Mouse (Mus musculus) neural tube, embryonic 15.5 days (tissue): ENCODE data around the gene Tfdp1. TPM values are rescaled to one million over a fixed set of nuclear protein-coding genes. Genes with fewer than 3 reads are reported as not detected.
A peak's percentile ranks its signal among the peaks of the same experiment; 100 is the strongest.

Experiments used
- ATAC-seq: fragments of 200-750 bp; cut with Nextera tagmentation; 2 replicates; pipeline ENCODE4 v1.8.0; 2017; ENCODE audit warnings: mild to moderate bottlenecking, moderate TSS enrichment, moderate library complexity; ENCODE audit not compliant: low FRiP score
- H3K27ac ChIP-seq: fragments of 300-500 bp; sonication (generic); replicated peaks from 2 replicates; pipeline ENCODE4 v1.5.1; 2015; ENCODE audit warnings: mild to moderate bottlenecking, inconsistent platforms
- H3K27me3 ChIP-seq: fragments of 300-500 bp; sonication (generic); replicated peaks from 2 replicates; pipeline ENCODE4 v1.6.1; 2015; ENCODE audit warnings: inconsistent platforms
- H3K36me3 ChIP-seq: fragments of 300-500 bp; sonication (generic); 2 replicates; pipeline ENCODE4 v1.6.1; 2015; ENCODE audit warnings: inconsistent platforms
- H3K4me1 ChIP-seq: fragments of 300-500 bp; sonication (generic); 2 replicates; pipeline ENCODE4 v1.6.1; 2015; ENCODE audit warnings: inconsistent platforms
- H3K4me2 ChIP-seq: fragments of 300-500 bp; sonication (generic); 2 replicates; pipeline ENCODE4 v1.6.1; 2015; ENCODE audit warnings: inconsistent platforms, mild to moderate bottlenecking, moderate library complexity
- H3K4me3 ChIP-seq: fragments of 300-500 bp; sonication (generic); replicated peaks from 2 replicates; pipeline ENCODE4 v1.5.1; 2015; ENCODE audit warnings: mild to moderate bottlenecking, inconsistent platforms
- H3K9ac ChIP-seq: fragments of 300-500 bp; sonication (generic); replicated peaks from 2 replicates; pipeline ENCODE4 v1.6.1; 2015; ENCODE audit warnings: mild to moderate bottlenecking, inconsistent platforms
- H3K9me3 ChIP-seq: fragments of 300-500 bp; sonication (generic); replicated peaks from 2 replicates; pipeline ENCODE4 v1.6.1; 2016; ENCODE audit warnings: inconsistent platforms
- WGBS: fragments of 180-500 bp; shearing (Covaris S2); methylation state at CpG from one replicate; pipeline ENCODE4 v1.1.7; 2015; ENCODE audit warnings: mixed read lengths; 5-methylcytosine and 5-hydroxymethylcytosine counted together
- polyA plus RNA-seq: library from polyadenylated mRNA; unstranded; fragments of >200 nt; fragmentation: Nextera tagmentation; extraction: Ambion mirVana; gene quantifications from 2 replicates; pipeline ENCODE4 v1.2.1, GENCODE M21; 2015

The Tfdp1 gene
- polyA plus RNA-seq, 1 experiment from 2014 or later: 88.2 TPM

DNA sequence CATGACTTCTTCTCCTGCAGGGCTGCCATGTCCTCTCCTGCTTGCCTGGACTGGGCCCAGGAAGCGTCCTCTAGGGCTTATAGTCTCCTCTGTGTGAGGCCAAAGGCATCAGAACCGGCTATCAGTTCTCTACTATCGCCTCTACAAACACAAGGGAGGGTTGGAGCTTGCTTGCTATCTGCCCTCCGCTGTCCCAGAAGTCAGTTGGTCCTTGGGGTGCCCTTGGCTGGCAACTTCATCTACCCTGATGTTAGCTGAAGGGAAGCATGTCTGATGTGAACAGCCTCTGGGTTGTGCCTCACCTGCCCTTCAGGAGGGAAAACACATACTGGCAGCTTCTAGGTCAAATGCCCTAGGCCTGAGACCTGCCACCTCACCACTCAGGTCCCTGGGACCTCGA is 58.2 kb downstream of the Tfdp1 start, which contains the start of gene Atp4b:
TSS of gene Atp4b (minus strand) at position 101 of the 400 bp plus-strand sequence.
- Histone ChIP-seq H3K4me1 (no peaks in the 10 kb centered on the region), H3K4me2 (no peak within 1 kb of the TSS), H3K27ac (no peak within 1 kb of the TSS), H3K36me3 (no peaks in the 10 kb centered on the region), H3K4me3 (no peak within 1 kb of the TSS), H3K27me3 (no peaks in the 10 kb centered on the region), H3K9ac (no peak within 1 kb of the TSS), H3K9me3 (no peaks in the 10 kb centered on the region)
- ATAC-seq: no peak
- WGBS: 82% methylated on average over 5 of the region's 5 CpGs

- no peaks in the 10 kb centered on the region for H3K36me3 ChIP-seq
- no peak overlapping the region for H3K4me3 ChIP-seq
- no peaks in the 10 kb centered on the region for H3K4me1 ChIP-seq
- H3K27me3 ChIP-seq: no peaks in the 10 kb centered on the region
- no peak overlapping the region for H3K9ac ChIP-seq
- no peaks in the 10 kb centered on the region for H3K9me3 ChIP-seq
- ATAC-seq: no peak
- H3K4me2 ChIP-seq: no peak overlapping the region
- H3K27ac ChIP-seq: no peak overlapping the region
- WGBS: 73% methylated on average over 6 of the region's 6 CpGs
Measured at GRCm38 (mm10) chr8:13403517-13403916, 65.0 kb downstream of the Tfdp1 start.

- no peaks in the 10 kb centered on the region for H3K27me3 ChIP-seq
- no peaks in the 10 kb centered on the region for H3K4me1 ChIP-seq
- H3K27ac ChIP-seq: no peak within 1 kb of the TSS
- no peaks in the 10 kb centered on the region for H3K36me3 ChIP-seq
- no peaks in the 10 kb centered on the region for H3K9me3 ChIP-seq
- no peak within 1 kb of the TSS for H3K4me2 ChIP-seq
- no peak within 1 kb of the TSS for H3K9ac ChIP-seq
- H3K4me3 ChIP-seq: no peak within 1 kb of the TSS
- no peak for ATAC-seq
- WGBS: 82% methylated on average over 5 of the region's 5 CpGs
Measured at GRCm38 (mm10) chr8:13404666-13405131, 66.1 kb downstream of the Tfdp1 start, which contains the start of gene Grk1. TSS of gene Grk1 (plus strand) at chr8:13405081.

DNA sequence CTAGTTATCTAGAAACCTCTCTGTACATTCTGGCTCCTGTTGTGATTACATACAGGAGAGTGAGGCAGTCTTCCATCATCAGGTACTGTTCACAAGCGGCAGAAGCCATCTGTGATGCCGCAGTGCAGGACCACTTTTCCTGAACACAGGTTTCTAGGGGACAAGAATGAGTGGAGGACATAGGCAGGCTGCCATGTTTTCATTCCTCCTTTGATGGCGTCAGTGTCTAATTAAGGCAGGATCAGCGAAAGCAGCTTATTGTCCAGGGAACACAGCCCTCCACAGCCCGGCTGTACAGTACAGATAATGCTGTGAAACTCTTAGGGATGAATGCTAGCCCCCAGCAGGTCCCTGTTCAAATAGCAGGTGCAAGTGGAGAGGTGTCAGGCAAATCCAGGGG is 67.5 kb downstream of the Tfdp1 start:
- H3K36me3 ChIP-seq: no peaks in the 10 kb centered on the region
- no peak for ATAC-seq
- H3K4me3 ChIP-seq: no peak overlapping the region
- H3K27me3 ChIP-seq: no peaks in the 10 kb centered on the region
- H3K9me3 ChIP-seq: no peaks in the 10 kb centered on the region
- no peak overlapping the region for H3K27ac ChIP-seq
- H3K9ac ChIP-seq: no peak overlapping the region
- no peaks in the 10 kb centered on the region for H3K4me1 ChIP-seq
- no peak overlapping the region for H3K4me2 ChIP-seq
- WGBS: 82% methylated on average over 5 of the region's 5 CpGs

DNA sequence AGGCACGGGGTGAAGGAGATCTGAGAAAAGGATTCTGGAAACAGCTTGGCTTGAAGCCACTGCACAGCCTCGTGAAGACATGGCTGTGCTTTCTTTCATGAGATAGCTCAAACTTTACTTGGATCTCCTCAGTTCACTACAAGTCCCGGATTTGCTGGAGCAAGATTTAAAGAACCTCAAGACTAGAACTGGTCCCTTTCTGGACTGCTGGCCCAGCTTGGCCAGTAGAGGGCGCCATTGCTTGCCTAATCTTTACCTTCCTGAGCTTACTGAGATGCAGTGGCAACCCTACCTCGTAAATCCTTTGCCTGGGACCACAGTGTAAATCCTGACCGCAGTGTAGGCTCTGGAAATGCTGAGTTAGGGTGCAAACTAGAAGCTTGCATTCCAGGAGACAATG is 73.0 kb downstream of the Tfdp1 start:
- Histone ChIP-seq H3K4me2 (no peak overlapping the region), H3K9ac (no peak overlapping the region), H3K36me3 (no peaks in the 10 kb centered on the region), H3K4me1 (no peaks in the 10 kb centered on the region), H3K9me3 (no peaks in the 10 kb centered on the region), H3K4me3 (no peak overlapping the region), H3K27ac (no peak overlapping the region), H3K27me3 (no peaks in the 10 kb centered on the region)
- no peak for ATAC-seq
- 26% methylated on average over 6 of the region's 6 CpGs for WGBS

GRCm38 (mm10) chr8:13412891-13413558 is 74.5 kb downstream of the Tfdp1 start:
- H3K9me3 ChIP-seq: no peaks in the 10 kb centered on the region
- H3K27ac ChIP-seq: no peak overlapping the region
- no peaks in the 10 kb centered on the region for H3K4me1 ChIP-seq
- no peak overlapping the region for H3K4me2 ChIP-seq
- H3K36me3 ChIP-seq: no peaks in the 10 kb centered on the region
- WGBS: 61% methylated on average over 13 of the region's 13 CpGs
- ATAC-seq: 0 out of 2 replicates have a peak, but pooled peaks have one; percentile 5
- no peak overlapping the region for H3K9ac ChIP-seq
- H3K4me3 ChIP-seq: no peak overlapping the region
- H3K27me3 ChIP-seq: no peaks in the 10 kb centered on the region

- Histone ChIP-seq H3K36me3 (no peaks in the 10 kb centered on the region), H3K4me3 (no peak overlapping the region), H3K9ac (no peak overlapping the region), H3K4me2 (no peak overlapping the region), H3K9me3 (no peaks in the 10 kb centered on the region), H3K27ac (no peak overlapping the region), H3K4me1 (no peaks in the 10 kb centered on the region), H3K27me3 (no peaks in the 10 kb centered on the region)
- WGBS: 57% methylated on average over 12 of the region's 12 CpGs
- ATAC-seq: no peak
Measured at GRCm38 (mm10) chr8:13413823-13414390, 75.4 kb downstream of the Tfdp1 start.

DNA sequence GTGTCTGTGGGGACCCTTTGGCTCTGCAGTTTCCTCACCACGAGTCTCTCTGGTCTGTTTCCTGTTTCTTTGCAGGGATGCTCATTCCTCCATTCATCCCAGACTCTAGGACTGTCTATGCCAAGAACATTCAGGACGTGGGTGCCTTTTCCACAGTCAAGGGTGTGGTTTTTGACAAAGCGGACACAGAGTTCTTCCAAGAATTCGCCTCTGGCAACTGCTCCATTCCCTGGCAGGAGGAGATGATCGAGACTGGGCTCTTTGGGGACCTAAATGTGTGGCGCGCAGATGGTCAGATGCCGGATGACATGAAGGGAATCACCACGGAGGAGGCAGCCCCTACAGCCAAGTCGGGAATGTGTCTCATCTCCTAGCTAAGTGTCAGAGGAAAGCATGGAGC is 77.3 kb downstream of the Tfdp1 start:
- no peaks in the 10 kb centered on the region for H3K27me3 ChIP-seq
- no peaks in the 10 kb centered on the region for H3K9me3 ChIP-seq
- no peak for ATAC-seq
- no peak overlapping the region for H3K9ac ChIP-seq
- no peaks in the 10 kb centered on the region for H3K4me1 ChIP-seq
- H3K36me3 ChIP-seq: no peaks in the 10 kb centered on the region
- no peak overlapping the region for H3K4me3 ChIP-seq
- no peak overlapping the region for H3K27ac ChIP-seq
- H3K4me2 ChIP-seq: no peak overlapping the region
- 81% methylated on average over 10 of the region's 10 CpGs for WGBS

DNA sequence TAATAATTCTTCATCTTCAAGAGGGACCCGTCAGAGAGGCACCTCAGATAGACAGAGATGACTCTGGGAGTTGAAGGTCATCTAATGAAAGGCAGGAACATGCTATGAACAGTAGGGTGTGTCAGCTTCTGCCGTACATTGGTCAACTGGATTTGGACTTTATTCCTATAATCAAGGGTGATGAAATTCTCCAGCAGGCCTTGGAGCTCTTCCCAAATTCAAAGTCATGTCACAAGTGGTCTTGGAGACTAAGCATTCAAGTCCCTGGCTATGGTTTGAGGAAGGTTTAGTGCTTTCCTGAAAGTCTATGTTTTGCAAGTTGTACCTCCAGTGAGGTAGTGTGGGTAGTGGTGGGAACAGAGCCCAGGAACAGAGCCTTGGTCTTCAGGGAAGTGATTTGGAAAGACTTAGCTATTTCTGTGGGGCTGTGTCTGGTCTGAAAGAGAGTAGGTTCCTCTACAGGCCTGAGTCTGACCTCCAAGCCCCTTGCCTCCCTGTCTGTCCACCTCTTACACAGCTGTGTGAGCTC is 80.6 kb downstream of the Tfdp1 start:
- Histone ChIP-seq H3K4me3 (no peak overlapping the region), H3K36me3 (no peaks in the 10 kb centered on the region), H3K4me1 (no peaks in the 10 kb centered on the region), H3K27me3 (no peaks in the 10 kb centered on the region), H3K9ac (no peak overlapping the region), H3K9me3 (no peaks in the 10 kb centered on the region), H3K4me2 (no peak overlapping the region), H3K27ac (no peak overlapping the region)
- 79% methylated on average over 2 of the region's 2 CpGs for WGBS
- ATAC-seq: no peak

DNA sequence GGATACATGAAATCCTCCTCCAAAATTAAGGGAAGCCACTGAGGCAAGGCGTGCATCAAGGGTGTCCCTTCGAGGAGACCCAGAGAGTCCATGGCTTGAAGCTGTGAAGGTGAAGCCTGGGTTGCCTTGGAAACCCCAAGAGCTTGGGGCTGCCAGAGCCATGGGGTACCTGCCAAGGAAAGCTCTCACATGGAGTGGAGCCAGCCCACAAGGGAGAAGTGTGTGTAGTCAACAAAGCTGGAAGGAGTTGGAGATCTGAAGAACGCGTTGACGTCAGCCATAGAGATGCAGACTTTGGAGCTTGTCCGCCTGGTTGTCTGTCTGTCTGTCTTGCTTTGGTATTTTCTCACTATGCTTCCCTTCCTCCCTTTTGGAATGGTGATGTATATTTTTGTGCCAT is 82.4 kb downstream of the Tfdp1 start:
- no peak for ATAC-seq

DNA sequence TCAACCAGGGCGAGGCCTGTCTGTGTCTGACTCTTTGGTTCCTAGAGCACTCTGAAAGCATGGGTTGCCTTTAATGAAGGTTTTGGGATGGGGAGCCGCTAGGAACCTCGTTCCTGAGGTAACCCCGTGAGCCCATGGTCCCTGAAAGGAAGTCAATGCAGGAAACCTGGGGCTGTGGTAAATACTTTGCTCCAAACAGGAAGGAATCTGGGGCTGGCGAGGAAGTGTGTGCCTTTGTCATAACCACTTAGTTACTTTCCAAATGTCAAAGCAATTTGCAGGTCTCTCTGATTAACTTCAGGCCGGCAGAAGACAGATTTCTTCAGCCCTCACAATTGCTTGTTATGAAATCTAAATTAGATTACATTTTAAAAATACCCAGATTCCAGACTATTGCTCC is 88.8 kb downstream of the Tfdp1 start:
- Histone ChIP-seq H3K9ac (no peak overlapping the region), H3K9me3 (no peaks in the 10 kb centered on the region), H3K27ac (no peak overlapping the region), H3K4me3 (no peak overlapping the region), H3K27me3 (no peaks in the 10 kb centered on the region), H3K4me2 (no peak overlapping the region), H3K4me1 (0 out of 2 replicates have a peak, but pooled peaks cover 3% of the 10 kb centered on the region), H3K36me3 (no peaks in the 10 kb centered on the region)
- WGBS: 81% methylated on average over 6 of the region's 6 CpGs
- ATAC-seq: no peak

More for the DNA sequence above, 82.4 kb downstream of the Tfdp1 start:
- Histone ChIP-seq H3K27me3 (no peaks in the 10 kb centered on the region), H3K4me3 (no peak overlapping the region), H3K27ac (no peak overlapping the region), H3K9ac (no peak overlapping the region), H3K9me3 (no peaks in the 10 kb centered on the region), H3K4me2 (no peak overlapping the region), H3K36me3 (no peaks in the 10 kb centered on the region), H3K4me1 (no peaks in the 10 kb centered on the region)
- 90% methylated on average over 6 of the region's 6 CpGs for WGBS
